Mouse (Mus musculus) MEL (cell line): ENCODE data around the gene Bsn. TPM values are rescaled to one million over a fixed set of nuclear protein-coding genes. Genes with fewer than 3 reads are reported as not detected.

ENCODE experiments used
- DNase-seq: peaks from one replicate; pipeline ENCODE4 v3.0.0; 2011; ENCODE audit warnings: low read depth, low spot score
- H3K27ac ChIP-seq: 2 replicates; pipeline ENCODE4 v1.5.1; 2012; ENCODE audit warnings: low read depth, mild to moderate bottlenecking, control low read depth, low read length, moderate library complexity; ENCODE audit not compliant: control insufficient read depth
- H3K27me3 ChIP-seq, 2 experiments: fragments of 150-350 bp in 1 of 2; sonication (generic) in 1 of 2; 2 replicates each; pipeline ENCODE4 v1.6.1; 2012; ENCODE audit warnings: low read length in 2 of 2, mild to moderate bottlenecking in 2 of 2, improper control_type of control experiment in 1 of 2, moderate library complexity in 1 of 2; ENCODE audit not compliant: insufficient read depth in 2 of 2, control insufficient read depth in 1 of 2
- H3K36me3 ChIP-seq, 2 experiments: 2 replicates each; pipeline ENCODE4 v1.6.1; 2012 to 2014; ENCODE audit warnings: low read length in 2 of 2, improper control_type of control experiment in 1 of 2, inconsistent platforms in 1 of 2, mild to moderate bottlenecking in 1 of 2; ENCODE audit not compliant: insufficient read depth in 2 of 2, control insufficient read depth in 1 of 2
- H3K4me1 ChIP-seq, 2 experiments: fragments of 150-350 bp in 1 of 2; sonication (generic) in 1 of 2; 2 replicates each; pipeline ENCODE4 v1.6.1; 2012; ENCODE audit warnings: low read length in 2 of 2, improper control_type of control experiment in 1 of 2, mild to moderate bottlenecking in 1 of 2; ENCODE audit not compliant: insufficient read depth in 2 of 2, control insufficient read depth in 1 of 2
- H3K4me3 ChIP-seq, 2 experiments: fragments of 150-350 bp in 1 of 2; sonication (generic) in 1 of 2; 2 replicates each; pipeline ENCODE4 v1.5.1; 2012; ENCODE audit warnings: low read depth in 2 of 2, low read length in 2 of 2, mild to moderate bottlenecking in 2 of 2, moderate library complexity in 2 of 2, control low read depth in 1 of 2, improper control_type of control experiment in 1 of 2; ENCODE audit not compliant: control insufficient read depth in 1 of 2, insufficient read depth in 1 of 2
- H3K79me2 ChIP-seq: 2 replicates; pipeline ENCODE4 v1.6.1; 2012; ENCODE audit warnings: mild to moderate bottlenecking, low read length, moderate library complexity; ENCODE audit not compliant: control insufficient read depth, poor library complexity, insufficient read depth
- H3K9ac ChIP-seq: 2 replicates; pipeline ENCODE4 v1.6.1; 2012; ENCODE audit warnings: low read depth, mild to moderate bottlenecking, control low read depth, low read length, moderate library complexity; ENCODE audit not compliant: control insufficient read depth, poor library complexity, severe bottlenecking
- H3K9me3 ChIP-seq: fragments of 150-350 bp; sonication (generic); replicated peaks from 2 replicates; pipeline ENCODE4 v1.6.1; 2012; ENCODE audit warnings: mild to moderate bottlenecking, low read length, improper control_type of control experiment, moderate library complexity; ENCODE audit not compliant: insufficient read depth
- CHD2 ChIP-seq: IDR thresholded peaks from 2 replicates; pipeline ENCODE4 v1.6.1; 2011; ENCODE audit warnings: low read length, improper control_type of control experiment
- EP300 ChIP-seq, 2 experiments: IDR thresholded peaks; 2 replicates each; pipeline ENCODE4 v1.6.1; 2011; ENCODE audit warnings: improper control_type of control experiment in 2 of 2, low read length in 2 of 2, low read depth in 1 of 2, mild to moderate bottlenecking in 1 of 2
- ETS1 ChIP-seq: IDR thresholded peaks from 2 replicates; pipeline ENCODE4 v1.6.1; 2012; ENCODE audit warnings: low read depth, mild to moderate bottlenecking, inconsistent platforms, low read length, improper control_type of control experiment, moderate library complexity
- GATA1 ChIP-seq: IDR thresholded peaks from 2 replicates; pipeline ENCODE4 v1.6.1; 2011; ENCODE audit warnings: low read depth, low read length, improper control_type of control experiment
- KAT2A ChIP-seq: conservative IDR thresholded peaks from 2 replicates; pipeline ENCODE4 v1.6.1; 2012; ENCODE audit warnings: low read depth, low read length, improper control_type of control experiment, inconsistent platforms
- MAFK ChIP-seq: IDR thresholded peaks from 2 replicates; pipeline ENCODE4 v1.6.1; 2011; ENCODE audit warnings: low read depth, mild to moderate bottlenecking, low read length, improper control_type of control experiment, borderline replicate concordance
- MAZ ChIP-seq: IDR thresholded peaks from 2 replicates; pipeline ENCODE4 v1.6.1; 2012; ENCODE audit warnings: low read depth, mild to moderate bottlenecking, inconsistent platforms, low read length, improper control_type of control experiment
- MEF2A ChIP-seq: IDR thresholded peaks from 2 replicates; pipeline ENCODE4 v1.6.1; 2014; ENCODE audit warnings: low read depth, mild to moderate bottlenecking, inconsistent platforms, low read length, improper control_type of control experiment; ENCODE audit not compliant: poor library complexity, insufficient replicate concordance, severe bottlenecking; ENCODE audit errors: extremely low read depth
- MXI1 ChIP-seq: IDR thresholded peaks from 2 replicates; pipeline ENCODE4 v1.6.1; 2011; ENCODE audit warnings: mild to moderate bottlenecking, low read depth, low read length, improper control_type of control experiment
- MYB ChIP-seq: IDR thresholded peaks from 2 replicates; pipeline ENCODE4 v1.6.1; 2011; ENCODE audit warnings: mild to moderate bottlenecking, low read depth, low read length, improper control_type of control experiment
- MYC ChIP-seq: IDR thresholded peaks from 2 replicates; pipeline ENCODE4 v1.6.1; 2011; ENCODE audit warnings: low read depth, mild to moderate bottlenecking, low read length, improper control_type of control experiment, moderate library complexity
- NELFE ChIP-seq: IDR thresholded peaks from 2 replicates; pipeline ENCODE4 v1.6.1; 2011; ENCODE audit warnings: low read depth, low read length, improper control_type of control experiment
- POLR2A ChIP-seq, 2 experiments: IDR thresholded peaks; 2 replicates each; pipeline ENCODE4 v1.6.1; 2011 to 2012; ENCODE audit warnings: low read length in 2 of 2, mild to moderate bottlenecking in 2 of 2, control low read depth in 1 of 2, improper control_type of control experiment in 1 of 2, low read depth in 1 of 2, moderate library complexity in 1 of 2; ENCODE audit not compliant: control insufficient read depth in 1 of 2, insufficient read depth in 1 of 2, poor library complexity in 1 of 2
- POLR2AphosphoS2 ChIP-seq: IDR thresholded peaks from 2 replicates; pipeline ENCODE4 v1.6.1; 2011; ENCODE audit warnings: low read length, improper control_type of control experiment
- RCOR1 ChIP-seq: IDR thresholded peaks from 2 replicates; pipeline ENCODE4 v1.6.1; 2012; ENCODE audit warnings: low read depth, mild to moderate bottlenecking, inconsistent platforms, low read length, improper control_type of control experiment
- TAL1 ChIP-seq: IDR thresholded peaks from 2 replicates; pipeline ENCODE4 v1.6.1; 2012; ENCODE audit warnings: mild to moderate bottlenecking, inconsistent platforms, low read length, moderate library complexity, mixed read lengths
- TBP ChIP-seq: IDR thresholded peaks from 2 replicates; pipeline ENCODE4 v1.8.0; 2011; ENCODE audit warnings: low read depth, low read length, improper control_type of control experiment
- TCF12 ChIP-seq: IDR thresholded peaks from 2 replicates; pipeline ENCODE4 v1.6.1; 2014; ENCODE audit warnings: low read depth, mild to moderate bottlenecking, inconsistent platforms, low read length, improper control_type of control experiment, moderate library complexity
- UBTF ChIP-seq: IDR thresholded peaks from 2 replicates; pipeline ENCODE4 v1.6.1; 2012; ENCODE audit warnings: low read depth, mild to moderate bottlenecking, inconsistent platforms, low read length, improper control_type of control experiment, moderate library complexity, borderline replicate concordance; ENCODE audit not compliant: insufficient read depth
- ZKSCAN1 ChIP-seq: IDR thresholded peaks from 2 replicates; pipeline ENCODE4 v1.6.1; 2012; ENCODE audit warnings: low read depth, mild to moderate bottlenecking, inconsistent platforms, low read length, improper control_type of control experiment, moderate library complexity
- ZMIZ1 ChIP-seq: IDR thresholded peaks from 2 replicates; pipeline ENCODE4 v1.6.1; 2012; ENCODE audit warnings: low read depth, mild to moderate bottlenecking, inconsistent platforms, low read length, improper control_type of control experiment, moderate library complexity
- polyA plus RNA-seq, 2 experiments: library from polyadenylated mRNA; stranded (reverse) in 1 of 2; unstranded in 1 of 2; fragments of >175 nt in 1 of 2; fragments of >200 nt in 1 of 2; gene quantifications; 2 replicates each; pipeline versions ENCODE4 v1.2.1 to v1.2.4; 2012; ENCODE audit warnings: low replicate concordance in 2 of 2, low read depth in 1 of 2; ENCODE audit not compliant: insufficient read length in 2 of 2, insufficient read depth in 1 of 2, missing spikeins in 1 of 2
- total RNA-seq: library from RNA; depleted of rRNA; stranded (reverse); fragments of 300-350 nt; gene quantifications from 2 replicates; pipeline ENCODE4 v1.2.3, GENCODE M21; 2012

Bsn gene
- total and polyA plus RNA-seq, 3 experiments: 3.5 to 5.6 TPM; not detected in 1

- H3K27me3 ChIP-seq: no peaks in the 10 kb centered on the region
- H3K4me1 ChIP-seq: no peaks in the 10 kb centered on the region
- H3K9ac ChIP-seq: no peak overlapping the region
- DNase-seq: no peak
- TF ChIP-seq MAFK (no peak), NELFE (no peak)
- H3K36me3 ChIP-seq: no peaks in the 10 kb centered on the region; a peak in 1 of 4 replicates
- no peaks in the 10 kb centered on the region for H3K9me3 ChIP-seq
- H3K4me3 ChIP-seq: no peak overlapping the region
- H3K79me2 ChIP-seq: no peaks in the 10 kb centered on the region
- H3K27ac ChIP-seq: no peak overlapping the region
Measured at GRCm38 (mm10) chr9:108071801-108072200, 118.4 kb downstream of the Bsn start.

DNA sequence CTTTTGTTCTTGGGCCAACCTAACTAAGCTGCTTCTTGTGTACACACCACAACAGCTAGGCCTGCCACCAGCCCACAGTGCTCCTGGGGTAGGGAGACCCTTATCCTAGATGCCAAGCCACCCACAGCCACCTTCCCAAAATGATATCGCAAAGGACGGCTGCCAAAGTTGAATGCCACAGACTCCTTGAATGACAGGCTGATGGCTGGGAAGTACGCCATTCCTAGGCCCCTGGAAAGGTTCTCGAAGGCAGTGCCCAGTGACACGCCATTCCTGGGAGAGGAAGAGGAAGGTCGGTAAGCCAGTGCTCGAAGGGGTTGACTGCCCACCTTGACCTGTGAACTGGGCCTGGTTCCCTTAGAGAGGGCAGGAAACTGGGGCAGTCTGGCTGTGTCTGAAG lies 120.7 kb downstream of the Bsn start:
- H3K36me3 ChIP-seq: no peaks in the 10 kb centered on the region; a peak in 1 of 4 replicates
- no peak for TF ChIP-seq KAT2A
- TF ChIP-seq RCOR1: no peak
- TF ChIP-seq MAZ: no peak
- TF ChIP-seq TCF12: no peak
- no peak for TF ChIP-seq ZKSCAN1
- no peak for TF ChIP-seq CHD2
- TF ChIP-seq MXI1: no peak
- no peak for TF ChIP-seq TBP
- no peak for TF ChIP-seq MEF2A
- TF ChIP-seq MYB: no peak
- no peak for TF ChIP-seq TAL1
- TF ChIP-seq ETS1: no peak
- TF ChIP-seq EP300 (IDR thresholded peaks at IDR 0.05; ENCODE audit: low read depth in 1 of 2, low read length in 2 of 2): no peak
- TF ChIP-seq MAFK: no peak
- no peak for TF ChIP-seq MYC
- TF ChIP-seq GATA1: no peak
- no peak for TF ChIP-seq ZMIZ1
- TF ChIP-seq UBTF: no peak
- TF ChIP-seq POLR2AphosphoS2: no peak
- no peak for TF ChIP-seq POLR2A (IDR thresholded peaks at IDR 0.05; ENCODE audit: control insufficient read depth in 1 of 2, insufficient read depth in 1 of 2, low read depth in 1 of 2, low read length in 2 of 2, poor library complexity in 1 of 2)

More for the DNA sequence above, 120.7 kb downstream of the Bsn start:
- Histone ChIP-seq H3K4me3 (no peak overlapping the region), H3K9ac (no peak overlapping the region), H3K79me2 (no peaks in the 10 kb centered on the region), H3K9me3 (no peaks in the 10 kb centered on the region), H3K4me1 (no peaks in the 10 kb centered on the region), H3K27ac (no peak overlapping the region), H3K27me3 (no peaks in the 10 kb centered on the region)
- DNase-seq: no peak
